Mouse (Mus musculus) liver, embryonic 14.5 days (tissue): ENCODE data around the gene Cfap58. TPM values are rescaled to one million over a fixed set of nuclear protein-coding genes. Genes with fewer than 3 reads are reported as not detected.

Experiments used
- ATAC-seq: fragments of 200-750 bp; cut with Nextera tagmentation; 2 replicates; pipeline ENCODE4 v1.8.0; 2017; ENCODE audit warnings: moderate number of reproducible peaks, mild to moderate bottlenecking, moderate library complexity; ENCODE audit not compliant: insufficient read depth
- DNase-seq, 3 experiments: peaks; one replicate each; pipeline ENCODE4 v3.0.0-alpha.2; 2012 to 2013; ENCODE audit warnings: low read depth in 3 of 3, low spot score in 3 of 3
- H3K27ac ChIP-seq: fragments of 300-500 bp; sonication (generic); 2 replicates; pipeline ENCODE4 v1.5.1; 2014; ENCODE audit warnings: moderate library complexity, mild to moderate bottlenecking, control low read depth, inconsistent platforms
- H3K27me3 ChIP-seq: fragments of 300-500 bp; sonication (generic); 2 replicates; pipeline ENCODE4 v1.6.1; 2014; ENCODE audit warnings: mild to moderate bottlenecking, low read length, moderate library complexity; ENCODE audit not compliant: control insufficient read depth, insufficient read depth
- H3K36me3 ChIP-seq: fragments of 300-500 bp; sonication (generic); replicated peaks from 2 replicates; pipeline ENCODE4 v1.6.1; 2014; ENCODE audit warnings: low read depth; ENCODE audit not compliant: control insufficient read depth, insufficient read depth
- H3K4me1 ChIP-seq, 2 experiments: fragments of 200-500 bp in 1 of 2; fragments of 300-500 bp in 1 of 2; sonication (generic) in 1 of 2; replicated peaks; 2 replicates each; pipeline ENCODE4 v1.6.1; 2012 to 2014; ENCODE audit warnings: antibody characterized with exemption in 1 of 2, inconsistent platforms in 1 of 2, low read length in 1 of 2; ENCODE audit not compliant: control insufficient read depth in 2 of 2, insufficient read depth in 2 of 2
- H3K4me2 ChIP-seq: fragments of 300-500 bp; sonication (generic); 2 replicates; pipeline ENCODE4 v1.6.1; 2014; ENCODE audit warnings: low read depth, mild to moderate bottlenecking, control low read depth, moderate library complexity
- H3K4me3 ChIP-seq, 2 experiments: fragments of 200-500 bp in 1 of 2; fragments of 300-500 bp in 1 of 2; sonication (generic) in 1 of 2; 2 replicates each; pipeline ENCODE4 v1.5.1; 2012 to 2014; ENCODE audit warnings: low read depth in 2 of 2, low read length in 2 of 2, mild to moderate bottlenecking in 2 of 2, control low read depth in 1 of 2, inconsistent platforms in 1 of 2, moderate library complexity in 1 of 2; ENCODE audit not compliant: insufficient read depth in 1 of 2
- H3K9ac ChIP-seq: fragments of 300-500 bp; sonication (generic); replicated peaks from 2 replicates; pipeline ENCODE4 v1.6.1; 2014; ENCODE audit warnings: mild to moderate bottlenecking, control low read depth, moderate library complexity
- H3K9me3 ChIP-seq: fragments of 300-500 bp; sonication (generic); 2 replicates; pipeline ENCODE4 v1.6.1; 2016; ENCODE audit warnings: low read length, mixed read lengths; ENCODE audit not compliant: control insufficient read depth
- CTCF ChIP-seq: IDR thresholded peaks from 2 replicates; pipeline ENCODE4 v1.5.1; 2016; ENCODE audit warnings: antibody characterized with exemption, low read depth, control low read depth
- EP300 ChIP-seq: IDR thresholded peaks from 2 replicates; pipeline ENCODE4 v1.6.1; 2016; ENCODE audit warnings: antibody characterized with exemption, low read depth
- WGBS: fragments of 180-500 bp; shearing (Covaris S2); extraction: QIAGEN DNeasy Blood & Tissue Kit; methylation state at CpG from one replicate; pipeline ENCODE4 v1.1.7; 2014; ENCODE audit not compliant: insufficient replicate concordance; 5-methylcytosine and 5-hydroxymethylcytosine counted together
- polyA plus RNA-seq, 2 experiments: library from polyadenylated mRNA; depleted of rRNA in 1 of 2; stranded (reverse) in 1 of 2; unstranded in 1 of 2; fragments of >200 nt; fragmentation: Nextera tagmentation in 1 of 2; extraction: Ambion mirVana in 1 of 2; gene quantifications; 2 replicates each; pipeline versions ENCODE4 v1.2.1 to v1.2.3; 2012 to 2014

Gene Cfap58
- polyA plus RNA-seq, 2 experiments, result not detected

DNA sequence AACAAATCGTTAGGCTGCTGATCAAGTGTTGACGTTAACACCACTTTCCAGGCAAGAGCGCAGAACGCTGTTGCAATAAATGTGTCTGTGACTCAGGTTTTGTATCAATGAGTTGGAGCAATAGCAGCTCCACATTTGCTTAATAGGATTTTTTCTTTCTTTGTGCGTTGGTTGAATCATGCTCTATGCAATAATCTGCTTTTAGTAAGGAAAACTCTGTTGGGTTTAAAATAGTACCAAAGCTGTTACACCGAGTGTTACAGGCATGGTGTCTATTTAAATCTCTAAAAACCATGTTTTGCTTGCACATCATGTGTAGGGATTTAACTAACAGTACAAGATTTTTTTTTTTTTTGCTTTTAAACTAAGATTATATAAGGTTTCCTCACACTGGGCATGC, 1.9 kb downstream of the Cfap58 start:
- H3K4me2 ChIP-seq, result no peak overlapping the region
- H3K36me3 ChIP-seq, result no peaks in the 10 kb centered on the region
- H3K27me3 ChIP-seq, result peaks cover 14% of the 10 kb centered on the region
- 65% methylated on average over 6 of the region's 6 CpGs for WGBS
- no peak overlapping the region for H3K9ac ChIP-seq
- DNase-seq, result no peak
- no peaks in the 10 kb centered on the region for H3K9me3 ChIP-seq
- ATAC-seq, result no peak
- no peak overlapping the region for H3K27ac ChIP-seq
- H3K4me1 ChIP-seq, result no peaks in the 10 kb centered on the region; a peak in 1 of 4 replicates
- H3K4me3 ChIP-seq, result no peak overlapping the region
- TF ChIP-seq CTCF (no peak), EP300 (no peak)

DNA sequence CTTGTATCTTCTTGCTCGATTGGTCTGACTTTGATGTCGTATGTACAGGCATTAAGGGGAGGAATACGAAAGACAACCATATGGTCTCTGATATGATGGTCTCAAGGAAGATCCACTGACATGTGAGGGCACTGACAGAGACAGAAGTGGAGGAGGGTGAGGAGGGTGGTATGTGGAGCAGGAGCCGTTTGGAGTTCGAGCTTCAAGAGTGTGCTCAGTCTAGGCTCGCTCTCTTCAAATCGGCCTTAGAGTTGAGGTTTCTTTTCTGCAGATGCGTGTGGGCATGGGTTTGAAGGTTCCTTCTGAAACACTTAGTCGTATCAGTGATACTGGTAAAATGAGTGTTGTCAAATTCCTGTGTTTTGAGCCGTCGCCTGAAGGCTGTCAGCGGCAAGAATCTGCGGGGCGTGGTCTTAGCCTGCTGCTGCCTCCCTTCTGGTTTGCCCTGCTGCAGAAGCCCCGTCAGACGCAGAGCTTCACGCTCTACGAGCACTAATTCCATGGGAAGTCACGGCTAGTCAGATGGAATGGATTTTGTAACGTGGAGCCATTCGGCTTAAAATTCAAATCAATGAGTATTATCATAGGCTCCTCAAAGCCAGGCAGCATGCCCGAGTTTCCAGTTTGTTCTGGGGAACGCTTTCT, 9.5 kb downstream of the Cfap58 start:
- ATAC-seq (no peak), DNase-seq (no peak)
- Histone ChIP-seq H3K4me1 (no peaks in the 10 kb centered on the region), H3K9me3 (no peaks in the 10 kb centered on the region), H3K27me3 (no peaks in the 10 kb centered on the region), H3K4me3 (no peak overlapping the region), H3K4me2 (no peak overlapping the region), H3K9ac (no peak overlapping the region), H3K36me3 (no peaks in the 10 kb centered on the region), H3K27ac (no peak overlapping the region)
- WGBS, result 53% methylated on average over 23 of the region's 23 CpGs
- TF ChIP-seq CTCF, result no peak
- TF ChIP-seq EP300, result no peak

DNA sequence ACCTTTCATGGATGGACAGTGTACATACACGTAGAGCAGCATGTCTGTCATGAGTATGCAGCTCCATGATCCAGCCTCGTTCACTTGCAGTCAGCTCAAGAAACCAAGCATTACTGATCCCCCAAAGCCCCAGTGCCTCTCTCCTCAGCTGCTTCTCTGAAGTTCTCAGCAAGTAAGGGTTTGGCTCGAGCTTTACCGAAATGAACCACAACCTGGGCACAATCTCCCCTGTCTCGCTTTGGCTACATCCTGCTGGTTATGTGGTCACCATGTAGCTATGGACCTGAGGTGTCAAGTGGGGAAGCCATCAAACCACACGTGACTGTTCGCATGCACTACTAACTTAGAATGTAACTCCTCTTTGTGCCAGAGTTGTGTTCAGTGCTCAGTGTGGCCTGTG, 13.5 kb downstream of the Cfap58 start:
- TF ChIP-seq CTCF (no peak), EP300 (no peak)
- Histone ChIP-seq H3K27ac (no peak overlapping the region), H3K4me3 (no peak overlapping the region), H3K9me3 (no peaks in the 10 kb centered on the region), H3K27me3 (no peaks in the 10 kb centered on the region), H3K9ac (no peak overlapping the region), H3K4me1 (no peaks in the 10 kb centered on the region), H3K36me3 (no peaks in the 10 kb centered on the region), H3K4me2 (no peak overlapping the region)
- ATAC-seq (no peak), DNase-seq (no peak)
- 58% methylated on average over 7 of the region's 7 CpGs for WGBS

DNA sequence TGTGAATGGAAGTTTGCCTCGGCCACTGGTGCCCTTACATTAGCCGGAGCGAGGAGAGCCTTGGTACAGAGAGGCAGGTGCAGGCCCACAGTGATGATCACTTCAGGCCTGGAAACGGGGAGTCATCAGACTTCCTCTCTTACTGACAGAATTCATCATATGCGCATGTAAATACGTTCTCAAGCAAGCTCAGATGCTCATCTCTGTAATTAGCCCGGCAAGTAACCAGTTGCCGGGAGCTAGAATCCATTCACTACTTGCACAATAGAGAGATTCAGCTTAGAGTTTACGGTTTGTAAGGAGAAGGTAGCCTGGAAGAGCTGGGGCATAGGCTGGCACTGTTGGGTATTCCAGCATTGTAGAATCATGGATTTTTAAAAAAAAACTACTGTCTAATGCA, 15.7 kb downstream of the Cfap58 start:
- Histone ChIP-seq H3K4me3 (no peak overlapping the region), H3K36me3 (no peaks in the 10 kb centered on the region), H3K9ac (no peak overlapping the region), H3K4me2 (no peak overlapping the region), H3K9me3 (no peaks in the 10 kb centered on the region), H3K4me1 (no peaks in the 10 kb centered on the region), H3K27ac (no peak overlapping the region), H3K27me3 (no peaks in the 10 kb centered on the region)
- no peak for ATAC-seq
- TF ChIP-seq EP300 (no peak), CTCF (no peak)
- no peak for DNase-seq
- WGBS, result 70% methylated on average over 9 of the region's 9 CpGs

DNA sequence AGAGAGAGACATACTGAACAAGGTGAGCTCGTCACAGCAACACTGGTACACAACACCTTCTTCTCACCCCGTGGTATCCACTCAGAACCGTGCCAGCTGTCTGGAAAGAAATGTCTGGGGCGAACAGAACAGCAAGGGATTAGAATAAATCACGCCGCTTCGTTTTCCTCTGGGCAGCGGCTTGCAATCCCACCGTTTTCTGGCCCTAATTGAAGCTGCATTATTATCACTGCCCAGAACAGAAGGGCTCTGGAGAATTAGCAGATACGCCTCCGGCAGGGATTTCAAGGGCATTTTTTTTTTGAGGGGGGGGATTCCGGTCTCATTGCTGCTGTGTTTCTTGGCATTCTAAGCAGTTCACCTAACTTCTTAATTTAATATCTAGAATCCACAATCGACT, 20.7 kb downstream of the Cfap58 start:
- no peak for DNase-seq
- no peaks in the 10 kb centered on the region for H3K9me3 ChIP-seq
- no peak overlapping the region for H3K4me2 ChIP-seq
- H3K27me3 ChIP-seq, result no peaks in the 10 kb centered on the region
- no peaks in the 10 kb centered on the region for H3K36me3 ChIP-seq
- no peaks in the 10 kb centered on the region for H3K4me1 ChIP-seq
- H3K27ac ChIP-seq, result no peak overlapping the region
- no peak for ATAC-seq
- no peak overlapping the region for H3K4me3 ChIP-seq
- no peak for TF ChIP-seq EP300
- 68% methylated on average over 13 of the region's 13 CpGs for WGBS
- no peak overlapping the region for H3K9ac ChIP-seq
